Mouse (Mus musculus) C2C12 (cell line): ENCODE measurements at regions not wholly inside any gene's neighbourhood (a gene's known extent, or its start where the extent isn't known, plus 50 kb on each side); places are given as distances from the start of the nearest gene placed in this dataset.

Source experiments
- H3K27me3 ChIP-seq: one replicate; pipeline ENCODE4 v1.6.1; 2011; ENCODE audit not compliant: control insufficient read depth, insufficient read depth, insufficient read length
- H3K36me3 ChIP-seq: one replicate; pipeline ENCODE4 v1.6.1; 2011; ENCODE audit not compliant: control insufficient read depth, insufficient read depth
- H3K4me3 ChIP-seq: one replicate; pipeline ENCODE4 v1.5.1; 2011; ENCODE audit warnings: mild to moderate bottlenecking, control low read depth; ENCODE audit not compliant: poor library complexity, insufficient read depth, severe bottlenecking
- H3K79me2 ChIP-seq: one replicate; pipeline ENCODE4 v1.6.1; 2011; ENCODE audit not compliant: control insufficient read depth, insufficient read depth
- H3K79me3 ChIP-seq: one replicate; pipeline ENCODE4 v1.6.1; 2011; ENCODE audit warnings: low read depth, control low read depth
- H3ac ChIP-seq: one replicate; pipeline ENCODE3; 2011; ENCODE audit warnings: low read depth; ENCODE audit not compliant: control insufficient read depth, insufficient read length
- CEBPB ChIP-seq: IDR thresholded peaks from one replicate; pipeline ENCODE4 v1.6.1; 2011; ENCODE audit warnings: low read depth, mild to moderate bottlenecking, control low read depth, moderate library complexity
- CTCF ChIP-seq: IDR thresholded peaks from one replicate; pipeline ENCODE4 v1.5.1; 2011; ENCODE audit not compliant: control insufficient read depth, insufficient read depth, insufficient read length
- FOSL1 ChIP-seq: IDR thresholded peaks from one replicate; pipeline ENCODE4 v1.8.0; 2011; ENCODE audit warnings: mild to moderate bottlenecking, low read length; ENCODE audit not compliant: poor library complexity, insufficient read depth, severe bottlenecking
- MAX ChIP-seq: IDR thresholded peaks from one replicate; pipeline ENCODE4 v1.6.1; 2011; ENCODE audit warnings: mild to moderate bottlenecking, control low read depth
- MYOD1 ChIP-seq: IDR thresholded peaks from one replicate; pipeline ENCODE4 v1.6.1; 2011; ENCODE audit warnings: low read depth; ENCODE audit not compliant: control insufficient read depth, insufficient read length
- MYOG ChIP-seq: IDR thresholded peaks from one replicate; pipeline ENCODE4 v1.6.1; 2011; ENCODE audit not compliant: control insufficient read depth, insufficient read length; ENCODE audit errors: extremely low read depth
- USF1 ChIP-seq: IDR thresholded peaks from one replicate; pipeline ENCODE4 v1.6.1; 2011; ENCODE audit warnings: low read depth, mild to moderate bottlenecking, control low read depth, moderate library complexity

GRCm38 (mm10) chr17:61520087-61520486 is 1361.0 kb downstream of the Efna5 start:
- TF ChIP-seq MAX = no peak
- no peaks in the 10 kb centered on the region for H3K79me2 ChIP-seq
- no peak overlapping the region for H3K4me3 ChIP-seq
- no peaks in the 10 kb centered on the region for H3K36me3 ChIP-seq
- no peak overlapping the region for H3ac ChIP-seq
- H3K79me3 ChIP-seq = no peaks in the 10 kb centered on the region
- H3K27me3 ChIP-seq = no peaks in the 10 kb centered on the region

- H3K79me2 ChIP-seq = no peaks in the 10 kb centered on the region
- no peak overlapping the region for H3ac ChIP-seq
- no peaks in the 10 kb centered on the region for H3K36me3 ChIP-seq
- no peak overlapping the region for H3K4me3 ChIP-seq
- no peaks in the 10 kb centered on the region for H3K27me3 ChIP-seq
- H3K79me3 ChIP-seq = no peaks in the 10 kb centered on the region
- TF ChIP-seq MAX (no peak), MYOD1 (no peak), USF1 (no peak), FOSL1 (no peak), CTCF (no peak), CEBPB (no peak), MYOG (no peak)
Observed at GRCm38 (mm10) chr17:61515059-61515458, 1366.1 kb downstream of the Efna5 start.

DNA sequence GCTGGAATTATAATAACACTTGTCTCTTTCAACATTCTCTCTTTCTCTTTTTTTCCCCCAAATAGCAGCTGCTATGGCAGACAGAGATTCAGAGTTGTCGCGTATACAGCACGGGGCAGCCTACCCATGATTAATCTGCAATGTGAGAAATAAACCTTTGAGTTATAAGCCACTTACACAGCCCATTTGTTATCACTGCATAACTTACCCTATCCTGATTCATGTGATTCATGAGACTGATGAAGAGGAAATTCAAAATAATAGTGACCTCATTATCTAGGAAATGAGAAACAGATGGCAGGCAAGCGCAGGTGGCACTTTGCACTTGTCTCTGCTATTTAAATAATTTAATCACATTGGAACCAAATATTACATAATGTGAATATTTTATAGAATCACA is 1367.7 kb downstream of the Efna5 start:
- no peak for TF ChIP-seq MAX
- TF ChIP-seq MYOG = no peak
- no peak for TF ChIP-seq CTCF
- no peak for TF ChIP-seq USF1
- TF ChIP-seq MYOD1 = no peak
- no peak for TF ChIP-seq FOSL1
- no peak for TF ChIP-seq CEBPB
- Histone ChIP-seq H3K79me2 (no peaks in the 10 kb centered on the region), H3K27me3 (no peaks in the 10 kb centered on the region), H3K79me3 (no peaks in the 10 kb centered on the region), H3K4me3 (no peak overlapping the region), H3K36me3 (no peaks in the 10 kb centered on the region), H3ac (no peak overlapping the region)

DNA sequence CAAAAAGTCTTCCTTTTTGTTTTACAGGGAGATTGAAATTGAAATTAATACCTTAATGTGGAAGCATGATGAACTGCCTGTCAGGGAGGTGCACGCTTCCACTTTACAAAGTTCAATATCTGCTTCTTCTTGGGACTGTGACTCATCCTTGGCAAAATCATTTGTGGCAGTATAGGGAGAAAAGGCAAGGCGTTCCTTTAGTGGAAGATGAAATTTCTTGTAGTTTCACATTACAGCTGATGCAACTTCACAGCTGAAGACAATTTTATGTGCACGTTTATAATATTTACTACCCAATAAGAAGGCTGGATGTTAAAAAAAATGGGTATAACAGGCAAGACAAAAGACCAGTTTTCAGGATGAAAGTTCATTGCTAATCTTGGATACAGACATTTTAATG is 1385.9 kb downstream of the Efna5 start:
- H3K79me3 ChIP-seq = no peaks in the 10 kb centered on the region

DNA sequence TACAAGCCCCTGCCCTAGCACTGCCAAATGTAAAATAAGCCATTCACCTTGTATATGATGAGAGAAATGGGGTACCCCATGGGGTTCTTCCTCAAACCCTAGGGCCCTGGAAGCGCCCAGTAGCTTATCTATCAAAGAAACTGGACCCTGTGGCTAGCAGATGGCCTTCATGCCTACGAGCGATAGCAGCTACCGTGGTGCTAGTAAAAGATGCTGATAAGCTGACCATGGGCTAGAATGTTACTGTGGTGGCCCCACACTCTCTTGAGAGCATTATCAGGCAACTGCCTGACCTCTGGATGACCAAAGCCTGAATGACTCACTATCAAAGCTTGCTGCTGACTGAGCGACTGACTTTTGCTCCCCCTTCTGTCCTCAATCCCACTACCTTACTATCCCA is 1403.7 kb downstream of the Efna5 start:
- TF ChIP-seq MAX (no peak), CEBPB (no peak), MYOD1 (no peak), MYOG (no peak), FOSL1 (no peak), CTCF (no peak)

More for the DNA sequence above, 1385.9 kb downstream of the Efna5 start:
- Histone ChIP-seq H3ac (no peak overlapping the region), H3K36me3 (no peaks in the 10 kb centered on the region), H3K79me2 (no peaks in the 10 kb centered on the region), H3K27me3 (no peaks in the 10 kb centered on the region), H3K4me3 (no peak overlapping the region)
- TF ChIP-seq MYOG = no peak
- TF ChIP-seq FOSL1 = no peak
- TF ChIP-seq CTCF = no peak
- TF ChIP-seq CEBPB = peak; percentile 6
- no peak for TF ChIP-seq MAX
- TF ChIP-seq MYOD1 = no peak
- no peak for TF ChIP-seq USF1

DNA sequence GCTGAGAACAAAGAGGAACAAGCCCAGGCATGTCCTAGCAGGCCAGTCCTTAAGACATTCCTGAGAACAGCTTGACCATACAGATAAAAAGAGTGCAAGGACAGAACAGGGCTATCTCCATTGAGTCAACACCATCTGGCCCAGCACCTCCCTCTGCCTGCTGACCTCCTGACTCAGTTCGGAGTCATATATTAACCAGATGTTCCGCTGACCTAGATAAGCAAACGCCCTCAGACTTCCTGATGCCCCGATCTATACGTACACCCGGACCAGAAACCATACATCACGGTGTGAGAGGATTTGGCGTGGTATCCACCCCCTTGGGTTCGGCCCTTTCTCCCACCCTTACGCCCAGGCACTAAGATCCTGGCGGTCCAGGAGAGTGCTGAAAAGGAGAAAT is 1406.7 kb downstream of the Efna5 start:
- no peak overlapping the region for H3ac ChIP-seq

More for the DNA sequence above, 1403.7 kb downstream of the Efna5 start:
- Histone ChIP-seq H3K4me3 (no peak overlapping the region), H3K27me3 (no peaks in the 10 kb centered on the region), H3K79me3 (no peaks in the 10 kb centered on the region), H3ac (no peak overlapping the region), H3K36me3 (no peaks in the 10 kb centered on the region), H3K79me2 (no peaks in the 10 kb centered on the region)

More for the DNA sequence above, 1406.7 kb downstream of the Efna5 start:
- Histone ChIP-seq H3K27me3 (no peaks in the 10 kb centered on the region), H3K79me3 (no peaks in the 10 kb centered on the region), H3K79me2 (no peaks in the 10 kb centered on the region), H3K4me3 (no peak overlapping the region), H3K36me3 (no peaks in the 10 kb centered on the region)
- no peak for TF ChIP-seq USF1
- TF ChIP-seq CEBPB = no peak
- TF ChIP-seq FOSL1 = no peak
- no peak for TF ChIP-seq MAX
- no peak for TF ChIP-seq CTCF
- TF ChIP-seq MYOD1 = no peak
- no peak for TF ChIP-seq MYOG
